Mouse (Mus musculus) forebrain, embryonic 13.5 days (tissue): ENCODE data around the gene Pak6. TPM values are rescaled to one million over a fixed set of nuclear protein-coding genes. Genes with fewer than 3 reads are reported as not detected.
A peak's percentile ranks its signal among the peaks of the same experiment; 100 is the strongest.

ENCODE experiments used
- ATAC-seq: fragments of 200-750 bp; cut with Nextera tagmentation; 2 replicates; pipeline ENCODE4 v1.8.0; 2017
- H3K27ac ChIP-seq: fragments of 300-500 bp; sonication (generic); 2 replicates; pipeline ENCODE4 v1.5.1; 2015; ENCODE audit warnings: inconsistent platforms, mild to moderate bottlenecking, moderate library complexity
- H3K27me3 ChIP-seq: fragments of 300-500 bp; sonication (generic); 2 replicates; pipeline ENCODE4 v1.6.1; 2015; ENCODE audit warnings: mild to moderate bottlenecking, inconsistent platforms
- H3K36me3 ChIP-seq: fragments of 300-500 bp; sonication (generic); 2 replicates; pipeline ENCODE4 v1.6.1; 2015; ENCODE audit warnings: mild to moderate bottlenecking, inconsistent platforms; ENCODE audit not compliant: poor library complexity, severe bottlenecking
- H3K4me1 ChIP-seq: fragments of 300-500 bp; sonication (generic); 2 replicates; pipeline ENCODE4 v1.6.1; 2015; ENCODE audit warnings: inconsistent platforms
- H3K4me2 ChIP-seq: fragments of 300-500 bp; sonication (generic); 2 replicates; pipeline ENCODE4 v1.6.1; 2015; ENCODE audit warnings: inconsistent platforms, mild to moderate bottlenecking, moderate library complexity
- H3K4me3 ChIP-seq: fragments of 300-500 bp; sonication (generic); 2 replicates; pipeline ENCODE4 v1.5.1; 2015; ENCODE audit warnings: mild to moderate bottlenecking, inconsistent platforms
- H3K9ac ChIP-seq: fragments of 300-500 bp; sonication (generic); 2 replicates; pipeline ENCODE4 v1.6.1; 2015; ENCODE audit warnings: mild to moderate bottlenecking, inconsistent platforms
- H3K9me3 ChIP-seq: fragments of 300-500 bp; sonication (generic); replicated peaks from 2 replicates; pipeline ENCODE4 v1.6.1; 2016; ENCODE audit warnings: inconsistent platforms
- WGBS: fragments of 180-500 bp; shearing (Covaris S2); methylation state at CpG from one replicate; pipeline ENCODE4 v1.1.7; 2015; 5-methylcytosine and 5-hydroxymethylcytosine counted together
- polyA plus RNA-seq: library from polyadenylated mRNA; unstranded; fragments of >200 nt; fragmentation: Nextera tagmentation; extraction: Ambion mirVana; gene quantifications from 2 replicates; pipeline ENCODE4 v1.2.1, GENCODE M21; 2015

The Pak6 gene
- polyA plus RNA-seq, 1 experiment from 2014 or later, result 9.0 TPM

DNA sequence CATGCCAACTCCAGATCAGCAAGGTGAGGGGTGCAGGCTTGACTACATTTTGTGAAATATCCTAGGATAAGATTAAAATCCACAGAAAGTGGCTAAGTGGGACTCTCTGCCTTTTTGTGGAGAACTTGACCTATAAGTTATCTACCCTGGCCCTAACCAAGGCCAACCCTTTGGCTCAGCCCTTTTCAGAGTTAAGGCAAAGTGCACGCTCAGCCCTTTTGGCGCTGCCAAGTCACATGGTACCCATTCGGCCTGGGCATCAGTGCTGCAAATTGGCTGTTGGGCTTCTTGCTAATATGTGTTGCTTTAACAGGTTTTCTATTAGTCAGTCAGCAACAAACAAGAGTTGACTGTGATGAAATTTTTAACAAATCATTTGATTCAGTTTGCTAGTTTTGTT is 24.7 kb downstream of the Pak6 start:
- Histone ChIP-seq H3K36me3 (no peaks in the 10 kb centered on the region), H3K9me3 (no peaks in the 10 kb centered on the region), H3K4me2 (no peak overlapping the region), H3K4me3 (no peak overlapping the region), H3K27ac (no peak overlapping the region), H3K27me3 (peaks cover 19% of the 10 kb centered on the region; the same call in 1 of the 2 replicates), H3K9ac (no peak overlapping the region), H3K4me1 (no peaks in the 10 kb centered on the region)
- ATAC-seq, result no peak
- WGBS, result 93% methylated on average over 3 of the region's 3 CpGs

DNA sequence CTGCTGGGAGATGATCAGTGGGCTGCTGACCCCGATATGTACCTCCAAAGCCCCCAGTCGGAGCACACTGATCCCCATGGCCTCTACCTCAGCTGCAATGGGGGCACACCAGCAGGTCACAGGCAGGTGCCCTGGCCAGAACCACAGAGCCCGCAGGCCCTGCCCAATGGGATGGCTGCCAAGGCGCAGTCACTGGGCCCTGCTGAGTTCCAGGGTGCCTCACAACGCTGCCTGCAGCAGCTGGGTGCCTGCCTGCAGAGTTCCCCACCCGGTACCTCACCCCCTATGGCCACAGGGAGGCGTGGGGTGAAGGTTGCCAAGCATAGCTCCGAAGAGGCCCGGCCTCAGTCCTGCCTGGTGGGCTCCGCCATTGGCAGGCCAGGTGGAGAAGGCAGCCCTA is 26.8 kb downstream of the Pak6 start:
- 86% methylated on average over 10 of the region's 10 CpGs for WGBS

DNA sequence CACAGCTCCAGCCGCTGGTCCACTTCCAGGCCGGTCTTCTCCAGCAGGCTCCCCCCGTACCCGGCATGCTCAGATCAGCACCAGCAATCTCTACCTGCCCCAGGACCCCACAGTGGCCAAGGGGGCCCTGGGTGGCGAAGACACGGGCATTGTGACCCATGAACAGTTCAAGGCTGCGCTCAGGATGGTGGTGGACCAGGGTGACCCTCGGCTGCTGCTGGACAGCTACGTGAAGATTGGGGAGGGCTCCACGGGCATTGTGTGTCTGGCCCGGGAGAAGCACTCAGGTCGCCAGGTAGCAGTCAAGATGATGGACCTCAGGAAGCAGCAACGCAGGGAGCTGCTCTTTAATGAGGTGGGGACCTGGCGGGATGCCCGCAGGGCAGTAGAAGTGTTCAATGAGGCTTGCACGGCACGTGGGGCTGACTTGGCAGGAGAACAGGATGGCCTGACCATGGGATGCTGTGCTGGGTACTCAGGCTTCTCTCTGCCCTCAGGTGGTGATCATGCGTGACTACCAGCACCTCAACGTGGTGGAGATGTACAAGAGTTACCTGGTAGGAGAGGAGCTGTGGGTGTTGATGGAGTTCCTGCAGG is 30.4 kb downstream of the Pak6 start:
- Histone ChIP-seq H3K9ac (no peak overlapping the region), H3K36me3 (no peaks in the 10 kb centered on the region), H3K4me2 (no peak overlapping the region), H3K4me1 (no peaks in the 10 kb centered on the region), H3K9me3 (no peaks in the 10 kb centered on the region), H3K4me3 (no peak overlapping the region), H3K27me3 (peaks cover 42% of the 10 kb centered on the region), H3K27ac (no peak overlapping the region)
- WGBS, result 79% methylated on average over 19 of the region's 19 CpGs
- ATAC-seq, result no peak

More for the DNA sequence above, 26.8 kb downstream of the Pak6 start:
- Histone ChIP-seq H3K4me1 (no peaks in the 10 kb centered on the region), H3K4me2 (no peak overlapping the region), H3K4me3 (no peak overlapping the region), H3K9me3 (no peaks in the 10 kb centered on the region), H3K27me3 (peaks cover 23% of the 10 kb centered on the region), H3K9ac (no peak overlapping the region), H3K27ac (no peak overlapping the region), H3K36me3 (no peaks in the 10 kb centered on the region)
- ATAC-seq, result no peak

DNA sequence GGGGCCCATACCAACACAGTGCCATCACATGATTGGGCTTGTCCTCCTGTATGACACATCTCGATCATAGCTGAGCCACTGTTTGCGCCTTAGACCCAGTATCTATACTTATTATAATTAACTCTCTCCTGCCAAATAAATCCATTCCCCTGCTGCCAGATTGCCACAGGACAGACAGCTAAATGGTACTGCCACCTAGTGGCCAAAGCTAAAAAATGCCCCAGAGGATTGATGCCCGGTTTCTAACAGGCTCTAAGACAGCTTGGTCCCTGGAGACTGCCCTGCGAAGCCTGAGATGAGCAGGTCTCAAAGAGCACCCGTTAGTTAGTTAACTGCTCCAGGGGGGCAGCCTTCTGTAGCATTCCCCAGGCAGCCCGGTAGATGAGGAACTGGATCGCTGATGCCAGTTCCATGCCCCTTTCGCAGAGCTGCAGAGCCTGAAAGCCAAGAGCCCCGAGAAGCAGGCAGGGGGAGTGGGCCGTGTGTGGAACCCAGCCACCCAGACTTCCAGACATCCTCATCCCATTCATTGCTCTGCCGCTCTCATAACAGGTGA is 32.7 kb downstream of the Pak6 start:
- Histone ChIP-seq H3K4me3 (no peak overlapping the region), H3K36me3 (no peaks in the 10 kb centered on the region), H3K27ac (no peak overlapping the region), H3K4me1 (peaks cover 6% of the 10 kb centered on the region), H3K27me3 (peaks cover 51% of the 10 kb centered on the region), H3K9me3 (no peaks in the 10 kb centered on the region), H3K9ac (no peak overlapping the region), H3K4me2 (no peak overlapping the region)
- WGBS, result 22% methylated on average over 11 of the region's 11 CpGs
- ATAC-seq, result 0 out of 2 replicates have a peak, but pooled peaks have one; percentile 37

DNA sequence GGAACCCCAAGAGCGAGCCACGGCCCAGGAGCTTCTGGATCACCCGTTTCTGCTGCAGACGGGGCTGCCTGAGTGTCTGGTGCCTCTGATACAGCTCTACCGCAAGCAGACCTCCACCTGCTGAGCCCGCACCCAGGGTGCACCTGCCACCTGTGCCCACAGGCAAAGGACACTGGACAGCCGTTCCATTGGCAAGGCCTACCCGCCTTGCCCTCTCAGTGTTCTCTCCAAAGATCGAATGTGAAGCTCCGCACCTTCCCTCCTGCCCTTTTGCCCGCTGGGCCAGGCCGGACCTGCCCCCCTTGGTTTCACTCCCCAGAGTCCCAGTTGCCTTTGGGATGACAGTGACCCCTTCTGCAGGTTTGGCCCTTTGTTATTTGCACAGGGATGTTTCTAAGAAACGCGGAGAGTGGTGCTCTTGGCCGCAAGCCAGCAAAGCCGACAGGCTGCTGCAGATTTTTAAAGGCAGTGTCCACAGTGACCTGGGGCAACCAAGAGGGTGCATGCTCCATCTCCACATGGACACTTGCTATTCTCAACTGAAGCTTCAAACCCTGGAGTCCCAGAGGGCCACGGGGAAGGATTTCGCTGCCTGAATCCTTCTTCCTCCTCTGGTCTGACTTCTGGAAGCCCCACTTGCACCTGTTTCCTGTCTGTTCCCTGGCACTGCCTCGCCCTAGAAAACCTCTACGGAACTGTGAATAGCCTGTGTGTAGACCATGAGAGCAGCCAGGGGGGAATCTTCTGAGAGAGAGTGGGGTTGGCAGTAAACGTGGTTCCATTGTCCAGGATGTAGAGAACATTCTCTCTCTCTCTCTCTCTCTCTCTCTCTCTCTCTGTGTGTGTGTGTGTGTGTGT is 33.6 kb downstream of the Pak6 start:
- Histone ChIP-seq H3K36me3 (no peaks in the 10 kb centered on the region), H3K4me2 (no peak overlapping the region), H3K9ac (no peak overlapping the region), H3K27me3 (peaks cover 61% of the 10 kb centered on the region), H3K9me3 (no peaks in the 10 kb centered on the region), H3K4me3 (no peak overlapping the region), H3K4me1 (peaks cover 11% of the 10 kb centered on the region), H3K27ac (no peak overlapping the region)
- no peak for ATAC-seq
- 55% methylated on average over 21 of the region's 21 CpGs for WGBS

DNA sequence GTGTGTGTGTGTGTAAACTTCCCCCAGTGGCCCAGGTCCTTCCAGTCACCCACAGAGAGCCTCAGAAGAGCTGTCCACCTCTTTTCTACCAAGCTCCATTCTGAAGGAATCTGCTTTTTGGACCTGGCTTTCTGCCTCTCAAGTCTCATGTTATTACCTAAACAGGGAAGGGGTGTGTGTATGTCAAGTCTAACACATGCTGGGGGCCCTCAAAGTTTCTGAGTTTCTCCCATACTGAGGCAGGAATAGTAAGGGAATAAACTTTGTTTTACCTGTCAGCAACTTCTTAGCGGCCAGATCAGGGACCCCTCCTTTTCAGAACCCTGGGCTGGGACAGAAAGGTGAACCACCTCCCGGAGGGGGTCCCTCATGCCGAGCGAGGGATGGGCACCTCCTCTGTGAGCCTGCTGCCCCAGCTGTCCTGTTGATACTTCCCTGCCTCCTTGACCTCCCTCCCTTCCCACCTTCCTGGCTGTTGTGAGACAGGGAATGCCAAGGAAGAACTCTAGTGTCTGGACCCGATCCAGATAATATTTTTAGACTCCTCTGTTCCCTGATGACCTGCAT is 34.3 kb downstream of the Pak6 start:
- WGBS, result 51% methylated on average over 5 of the region's 5 CpGs
- Histone ChIP-seq H3K4me1 (peaks cover 13% of the 10 kb centered on the region), H3K36me3 (no peaks in the 10 kb centered on the region), H3K4me2 (no peak overlapping the region), H3K27ac (no peak overlapping the region), H3K4me3 (no peak overlapping the region), H3K9ac (no peak overlapping the region), H3K27me3 (peaks cover 66% of the 10 kb centered on the region), H3K9me3 (no peaks in the 10 kb centered on the region)
- no peak for ATAC-seq

DNA sequence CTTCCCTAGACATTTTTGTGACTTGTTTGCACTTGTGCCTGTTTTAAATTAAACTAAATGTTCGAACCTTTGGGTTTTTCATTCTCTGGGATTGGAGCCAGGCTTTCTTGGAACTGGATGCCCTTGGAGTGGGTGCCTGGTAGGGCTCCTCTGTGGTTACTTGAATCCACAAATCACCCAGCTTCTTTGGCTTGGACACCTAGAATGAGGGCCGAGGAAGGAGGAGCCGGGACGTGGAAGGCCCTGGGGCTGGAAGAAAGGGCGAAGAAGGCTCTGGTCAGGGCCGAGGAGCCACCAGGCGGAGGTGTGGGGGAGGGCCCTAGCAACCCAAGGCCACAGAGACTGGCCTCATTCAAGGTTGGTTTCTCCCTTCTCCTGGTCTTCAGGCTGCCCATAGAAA is 34.9 kb downstream of the Pak6 start:
- Histone ChIP-seq H3K9ac (no peak overlapping the region), H3K4me1 (peaks cover 19% of the 10 kb centered on the region), H3K4me3 (no peak overlapping the region), H3K4me2 (no peak overlapping the region), H3K36me3 (no peaks in the 10 kb centered on the region), H3K27me3 (peaks cover 70% of the 10 kb centered on the region), H3K9me3 (no peaks in the 10 kb centered on the region), H3K27ac (no peak overlapping the region)
- ATAC-seq, result no peak
- WGBS, result 33% methylated on average over 7 of the region's 7 CpGs

DNA sequence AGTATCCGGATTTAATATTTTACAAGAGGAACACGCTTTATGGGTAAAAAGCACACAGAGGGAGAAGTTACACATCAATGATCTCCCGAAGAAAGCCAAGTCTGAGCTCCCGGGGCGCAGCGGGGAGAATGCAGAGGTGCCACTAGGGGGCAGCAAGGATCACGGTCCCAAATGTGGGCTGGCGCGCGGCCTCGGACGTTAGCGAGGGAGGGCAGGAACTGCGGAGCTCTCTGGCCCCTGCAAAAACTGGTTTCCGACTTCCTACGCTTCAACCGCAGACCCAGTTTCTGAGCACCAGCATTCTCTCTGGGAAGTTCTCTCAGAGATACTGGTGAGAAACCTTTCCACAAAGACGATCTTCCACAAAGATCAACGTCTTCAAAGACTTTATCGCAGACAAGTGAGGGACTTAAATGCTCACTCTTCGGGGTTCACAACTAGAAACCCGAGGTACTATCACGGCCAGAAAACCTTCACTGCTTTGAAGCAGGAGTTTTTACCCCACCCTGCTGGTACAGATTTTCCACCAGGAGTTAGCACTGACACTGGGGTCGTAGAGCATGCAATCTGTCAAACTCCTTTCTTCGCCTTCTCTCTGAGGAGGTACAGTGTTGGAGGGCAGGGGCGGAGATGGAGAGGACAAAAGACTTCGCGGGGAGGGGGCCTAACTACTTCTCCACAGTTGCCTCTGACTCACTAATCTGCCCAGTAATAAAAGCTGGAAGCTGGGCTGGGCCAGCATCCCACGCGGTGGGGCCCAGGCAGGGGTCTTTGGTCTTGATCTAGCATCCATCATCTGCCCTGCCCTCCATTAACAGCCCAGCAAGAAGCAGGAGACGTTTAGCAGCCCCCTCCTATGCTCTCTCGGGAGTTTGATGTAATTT is 37.3 kb downstream of the Pak6 start:
- no peak overlapping the region for H3K9ac ChIP-seq
- no peaks in the 10 kb centered on the region for H3K36me3 ChIP-seq
- peaks cover 35% of the 10 kb centered on the region for H3K4me1 ChIP-seq
- WGBS, result under 1% methylated on average over 32 of the region's 32 CpGs
- H3K27me3 ChIP-seq, result peaks cover 91% of the 10 kb centered on the region
- H3K27ac ChIP-seq, result no peak overlapping the region
- H3K9me3 ChIP-seq, result no peaks in the 10 kb centered on the region
- peak overlapping the region; percentile 21 for H3K4me3 ChIP-seq
- H3K4me2 ChIP-seq, result peak overlapping the region; percentile 52
- ATAC-seq, result no peak

DNA sequence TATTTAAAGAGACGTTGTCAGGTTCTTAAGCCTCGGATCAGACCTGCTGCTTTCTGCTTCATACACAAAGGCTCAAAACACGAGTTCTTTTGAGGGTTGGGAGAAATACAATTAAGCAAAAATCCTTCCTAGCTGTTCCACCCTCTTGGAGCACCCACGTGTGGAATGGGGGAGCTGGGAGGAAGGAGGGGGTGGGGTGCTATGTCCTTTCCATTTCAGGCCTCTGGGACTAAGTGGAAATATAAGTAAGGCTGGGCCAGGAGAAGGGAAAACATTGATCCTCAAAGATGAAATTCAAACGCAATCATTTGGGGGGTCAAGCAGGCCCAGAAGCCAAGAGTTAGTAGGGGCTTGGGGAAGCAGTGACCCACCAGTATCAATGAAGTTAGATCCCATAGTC is 38.1 kb downstream of the Pak6 start:
- Histone ChIP-seq H3K9me3 (no peaks in the 10 kb centered on the region), H3K27me3 (peaks cover 94% of the 10 kb centered on the region), H3K36me3 (no peaks in the 10 kb centered on the region), H3K4me2 (no peak overlapping the region; the same call in 1 of the 2 replicates), H3K9ac (no peak overlapping the region), H3K27ac (no peak overlapping the region), H3K4me3 (no peak overlapping the region), H3K4me1 (peaks cover 36% of the 10 kb centered on the region)
- WGBS, result 5% methylated on average over 5 of the region's 5 CpGs
- no peak for ATAC-seq

DNA sequence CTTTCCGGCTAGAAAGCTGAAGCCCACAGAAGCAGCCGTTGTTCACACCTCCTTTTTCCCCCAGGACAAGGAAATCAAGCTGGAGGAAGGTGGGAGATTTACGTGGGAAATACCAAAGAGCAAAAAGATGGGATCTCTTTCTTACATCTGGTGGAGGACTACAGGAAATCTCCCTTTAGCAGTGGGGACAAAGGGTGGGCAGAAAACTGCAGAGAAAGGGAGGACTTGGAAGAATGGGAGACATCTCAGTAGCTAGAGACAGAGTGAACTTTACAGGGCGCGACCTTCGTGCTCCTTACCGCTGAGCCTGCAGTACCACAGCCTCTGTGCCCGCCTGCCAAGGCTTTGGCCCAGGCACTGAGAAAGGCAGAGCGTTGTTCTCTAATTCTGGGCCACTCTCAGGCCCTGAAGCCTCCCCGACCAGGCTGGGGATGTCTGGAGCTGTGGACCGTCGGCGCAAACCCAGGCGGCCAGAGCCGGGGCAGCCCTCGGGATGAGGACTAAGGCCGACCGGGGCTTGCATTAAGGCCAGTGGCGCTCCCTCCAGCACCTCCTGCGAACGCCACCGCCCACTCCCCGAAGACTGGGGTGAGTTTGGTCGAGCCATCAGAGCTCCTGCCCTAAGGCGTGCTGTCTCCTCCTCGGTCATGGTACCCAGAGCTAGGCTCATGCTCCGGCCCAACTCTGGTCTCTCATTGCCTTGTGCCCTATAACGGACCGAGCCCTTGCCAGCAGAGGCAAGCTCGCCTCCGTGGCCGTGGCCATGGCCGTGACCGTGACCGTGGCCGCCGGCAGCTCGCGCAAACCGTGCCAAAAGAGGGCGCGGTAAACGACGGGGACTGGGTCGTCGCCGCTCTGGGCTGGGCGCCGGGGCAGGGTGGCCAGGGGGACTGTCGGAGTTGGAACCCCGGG is 39.1 kb downstream of the Pak6 start:
- Histone ChIP-seq H3K27ac (no peak overlapping the region), H3K27me3 (peaks cover 94% of the 10 kb centered on the region), H3K36me3 (no peaks in the 10 kb centered on the region), H3K9ac (peak overlapping the region; percentile 52), H3K9me3 (no peaks in the 10 kb centered on the region), H3K4me3 (peak overlapping the region; percentile 45), H3K4me1 (peaks cover 41% of the 10 kb centered on the region), H3K4me2 (peak overlapping the region; percentile 73)
- ATAC-seq, result peak; percentile 25; the same call in 1 of the 2 replicates
- WGBS, result 2% methylated on average over 46 of the region's 51 CpGs
